In genomic region chr3:79227356-79228088, GRCm38 (mm10) we compare ENCODE assay signal across 21 mouse cellular contexts. TPM values are rescaled to one million over a fixed set of nuclear protein-coding genes. Genes with fewer than 3 reads are reported as not detected.
DNase-seq lines count a peak whose midpoint lies in the region; ATAC-seq and TF ChIP-seq lines count a peak whose summit lies in the region.
"Had no signal": no experiment of that assay in that cellular context is flagged by ENCODE, and none has a peak within 500 bp of the region (broad histone marks: within the 10 kb centered on the region; RNA-seq: fewer than 3 reads in every experiment).

No protein-coding gene starts in this region.

- no peak for TF ChIP-seq CTCF in liver, postnatal 0 days (IDR thresholded peaks at IDR 0.05; ENCODE audit: low read depth)
- no peak for TF ChIP-seq CTCF in MEL (IDR thresholded peaks at IDR 0.05 in 2 of 3, conservative IDR thresholded peaks at IDR 0.05 in 1 of 3; ENCODE audit: control insufficient read depth in 1 of 3, insufficient read depth in 1 of 3, low read depth in 2 of 3, low read length in 3 of 3, poor library complexity in 1 of 3, severe bottlenecking in 1 of 3)
- no peak for TF ChIP-seq CTCF in heart, adult 2 months (IDR thresholded peaks at IDR 0.05)

- no peak overlapping the region for H3K4me3 ChIP-seq in liver, postnatal 0 days (ENCODE audit: low read depth, low read length)
- H3K4me3 ChIP-seq in liver, embryonic 12.5 days, result no peak overlapping the region
- H3K4me3 ChIP-seq in MEL (ENCODE audit: control insufficient read depth in 1 of 2, insufficient read depth in 1 of 2, low read depth in 2 of 2, low read length in 2 of 2), result peak overlapping the region; percentile 47 to 62
- no peak overlapping the region for H3K4me3 ChIP-seq in heart, adult 2 months
- H3K4me3 ChIP-seq: embryonic facial prominence, embryonic 13.5 days; heart, embryonic 13.5 days; hindbrain, embryonic 10.5 days; left cerebral cortex, adult 2 months; limb, embryonic 12.5 days; midbrain, embryonic 12.5 days had no signal

- no peak for TF ChIP-seq RAD21 in MEL (IDR thresholded peaks at IDR 0.05; ENCODE audit: low read depth, low read length)

- H3K27me3 ChIP-seq in liver, postnatal 0 days (ENCODE audit: insufficient read depth, low read length), result no peaks in the 10 kb centered on the region
- no peaks in the 10 kb centered on the region; the same call in 1 of the 2 replicates for H3K27me3 ChIP-seq in liver, embryonic 12.5 days (replicated peaks)
- H3K27me3 ChIP-seq in MEL (ENCODE audit: control insufficient read depth in 1 of 2, insufficient read depth in 2 of 2, low read length in 2 of 2), result no peaks in the 10 kb centered on the region
- no peaks in the 10 kb centered on the region for H3K27me3 ChIP-seq in heart, adult 2 months (ENCODE audit: control insufficient read depth, insufficient read depth, low read length)
- H3K27me3 ChIP-seq: CH12.LX; embryonic facial prominence, embryonic 13.5 days; heart, embryonic 13.5 days; limb, embryonic 12.5 days; midbrain, embryonic 12.5 days had no signal

- no peak for ATAC-seq in liver, postnatal 0 days
- ATAC-seq in liver, embryonic 12.5 days, result no peak
- peak; percentile 85 for ATAC-seq in megakaryocyte, adult 5-6 weeks (ENCODE audit: poor library complexity, severe bottlenecking)
- ATAC-seq: lung, postnatal 0 days had no signal

- peak in 1 of 2 experiments; percentile 36; a peak in 2 of 4 replicates for TF ChIP-seq POLR2A in MEL (IDR thresholded peaks at IDR 0.05; ENCODE audit: control insufficient read depth in 1 of 2, insufficient read depth in 1 of 2, low read depth in 1 of 2, low read length in 2 of 2, poor library complexity in 1 of 2)
- TF ChIP-seq POLR2A in heart, adult 2 months (IDR thresholded peaks at IDR 0.05; ENCODE audit: insufficient read depth, low read depth, low read length), result no peak

- H3K36me3 ChIP-seq in liver, postnatal 0 days (replicated peaks; ENCODE audit: insufficient read depth, low read length), result no peaks in the 10 kb centered on the region
- H3K36me3 ChIP-seq in liver, embryonic 12.5 days, result no peaks in the 10 kb centered on the region
- peaks cover 0 to 34% of the 10 kb centered on the region in 2 experiments; a peak in 2 of 4 replicates for H3K36me3 ChIP-seq in MEL (ENCODE audit: control insufficient read depth in 1 of 2, insufficient read depth in 2 of 2, low read length in 2 of 2)
- H3K36me3 ChIP-seq in heart, adult 2 months (ENCODE audit: control insufficient read depth, insufficient read depth, low read length), result peaks cover 12% of the 10 kb centered on the region
- H3K36me3 ChIP-seq: embryonic facial prominence, embryonic 13.5 days; heart, embryonic 13.5 days; hindbrain, embryonic 10.5 days; limb, embryonic 12.5 days; midbrain, embryonic 12.5 days had no signal

- DNase-seq in liver, postnatal 0 days, result no peak
- DNase-seq in MEL (ENCODE audit: low read depth, low spot score), result peak; percentile 73
- DNase-seq in thymus, postnatal 14 days, result peak; percentile 43
- no peak for DNase-seq in frontal cortex, postnatal 25 days (ENCODE audit: low spot score in 2 of 2)
- no peak for DNase-seq in heart, adult 2 months
- no peak for DNase-seq in retina, postnatal 1 day
- DNase-seq: adrenal gland, postnatal 10 days; cerebellum, adult 18-20 months; gastrocnemius, postnatal 25 days; kidney, postnatal 10 days had no signal

- peak overlapping the region; percentile 48; the same call in 1 of the 2 replicates for H3K27ac ChIP-seq in liver, postnatal 0 days (ENCODE audit: low read depth)
- H3K27ac ChIP-seq in liver, embryonic 12.5 days, result no peak overlapping the region
- H3K27ac ChIP-seq in MEL (ENCODE audit: control insufficient read depth, low read depth, low read length), result peak overlapping the region; percentile 88
- H3K27ac ChIP-seq in heart, adult 2 months, result no peak overlapping the region
- H3K27ac ChIP-seq: embryonic facial prominence, embryonic 13.5 days; heart, embryonic 13.5 days; hindbrain, embryonic 10.5 days; left cerebral cortex, adult 2 months; limb, embryonic 12.5 days; liver, embryonic 14.5 days; midbrain, embryonic 12.5 days had no signal

- H3K9me3 ChIP-seq in liver, postnatal 0 days (ENCODE audit: low read length), result no peaks in the 10 kb centered on the region
- H3K9me3 ChIP-seq in liver, embryonic 12.5 days (replicated peaks), result no peaks in the 10 kb centered on the region
- H3K9me3 ChIP-seq in MEL (replicated peaks; ENCODE audit: insufficient read depth, low read length), result no peaks in the 10 kb centered on the region
- H3K9me3 ChIP-seq: embryonic facial prominence, embryonic 13.5 days; heart, embryonic 13.5 days; hindbrain, embryonic 10.5 days; limb, embryonic 12.5 days; midbrain, embryonic 12.5 days had no signal

- H3K79me2 ChIP-seq in MEL (ENCODE audit: control insufficient read depth, insufficient read depth, low read length, poor library complexity), result peaks cover 8% of the 10 kb centered on the region; the same call in 1 of the 2 replicates
- H3K79me2 ChIP-seq in heart, adult 2 months (replicated peaks; ENCODE audit: control insufficient read depth, insufficient read depth, low read length), result peaks cover 9% of the 10 kb centered on the region

- intact Hi-C loops in heart, adult 2 months (cut with DNase I), result loop anchor here (10.0 kb wide), 1 partner anchor 247 kb away; no protein-coding TSS in a partner anchor

- 67% methylated on average over 17 of the region's 17 CpGs for WGBS in liver, postnatal 0 days (ENCODE audit: insufficient replicate concordance)
- WGBS in liver, embryonic 12.5 days (ENCODE audit: insufficient replicate concordance), result 68% methylated on average over 17 of the region's 17 CpGs
- whole genome bisulfite sequencing in heart, adult 2 months, result 74% methylated on average over 17 of the region's 17 CpGs

- no peak for TF ChIP-seq EP300 in liver, postnatal 0 days (IDR thresholded peaks at IDR 0.05; ENCODE audit: low read depth)
- peak in 1 of 2 experiments; percentile 48; a peak in 2 of 4 replicates for TF ChIP-seq EP300 in MEL (IDR thresholded peaks at IDR 0.05; ENCODE audit: low read depth in 1 of 2, low read length in 2 of 2)
- TF ChIP-seq EP300 in heart, adult 2 months (IDR thresholded peaks at IDR 0.05; ENCODE audit: insufficient read depth, low read depth, low read length), result no peak

- peak overlapping the region; percentile 26; the same call in 1 of the 2 replicates for H3K4me2 ChIP-seq in liver, postnatal 0 days (ENCODE audit: low read depth, low read length)
- H3K4me2 ChIP-seq in liver, embryonic 12.5 days, result no peak overlapping the region
- H3K4me2 ChIP-seq: embryonic facial prominence, embryonic 13.5 days; heart, embryonic 13.5 days; limb, embryonic 12.5 days; midbrain, embryonic 12.5 days had no signal

- peaks cover 27% of the 10 kb centered on the region for H3K4me1 ChIP-seq in liver, postnatal 0 days (ENCODE audit: insufficient read depth)
- H3K4me1 ChIP-seq in liver, embryonic 12.5 days, result peaks cover 14% of the 10 kb centered on the region
- H3K4me1 ChIP-seq in MEL (ENCODE audit: control insufficient read depth in 1 of 2, insufficient read depth in 2 of 2, low read length in 2 of 2), result peaks cover 16 to 23% of the 10 kb centered on the region in 2 experiments
- peaks cover 27% of the 10 kb centered on the region for H3K4me1 ChIP-seq in heart, adult 2 months (ENCODE audit: control insufficient read depth, insufficient read depth, low read length)

- no peak overlapping the region for H3K9ac ChIP-seq in liver, postnatal 0 days (replicated peaks)
- H3K9ac ChIP-seq in liver, embryonic 12.5 days, result no peak overlapping the region
- peak overlapping the region; percentile 53 for H3K9ac ChIP-seq in MEL (ENCODE audit: control insufficient read depth, low read depth, low read length, poor library complexity, severe bottlenecking)
- H3K9ac ChIP-seq in heart, adult 2 months (ENCODE audit: low read depth, low read length), result no peak overlapping the region
- H3K9ac ChIP-seq: embryonic facial prominence, embryonic 13.5 days; heart, embryonic 13.5 days; limb, embryonic 12.5 days; liver, embryonic 14.5 days; midbrain, embryonic 12.5 days had no signal

TF ChIP-seq in MEL, 35 proteins besides CTCF, POLR2A, EP300 and RAD21 (continues in another document):
- TF ChIP-seq JUND (IDR thresholded peaks at IDR 0.05; ENCODE audit: low read depth, low read length) (no peak), HCFC1 (IDR thresholded peaks at IDR 0.05; ENCODE audit: low read depth, low read length) (no peak), E2F4 (IDR thresholded peaks at IDR 0.05; ENCODE audit: borderline replicate concordance, low read depth, low read length) (no peak), RCOR1 (IDR thresholded peaks at IDR 0.05; ENCODE audit: low read depth, low read length) (no peak), ZMIZ1 (IDR thresholded peaks at IDR 0.05; ENCODE audit: low read depth, low read length) (no peak), MEF2A (IDR thresholded peaks at IDR 0.05; ENCODE audit: extremely low read depth, insufficient replicate concordance, low read depth, low read length, poor library complexity, severe bottlenecking) (no peak), MAZ (IDR thresholded peaks at IDR 0.05; ENCODE audit: low read depth, low read length) (no peak), TBP (IDR thresholded peaks at IDR 0.05; ENCODE audit: low read depth, low read length) (no peak), GABPA (IDR thresholded peaks at IDR 0.05; ENCODE audit: low read depth, low read length) (no peak), POLR2AphosphoS5 (IDR thresholded peaks at IDR 0.05; ENCODE audit: borderline replicate concordance, low read depth, low read length) (no peak), UBTF (IDR thresholded peaks at IDR 0.05; ENCODE audit: borderline replicate concordance, insufficient read depth, low read depth, low read length) (no peak), NELFE (IDR thresholded peaks at IDR 0.05; ENCODE audit: low read depth, low read length) (no peak; the same call in 1 of the 2 replicates), ETS1 (IDR thresholded peaks at IDR 0.05; ENCODE audit: low read depth, low read length) (0 out of 2 replicates have a peak, but pooled peaks have one; percentile 17), ZC3H11A (IDR thresholded peaks at IDR 0.05; ENCODE audit: low read depth, low read length) (no peak), MAFK (IDR thresholded peaks at IDR 0.05; ENCODE audit: borderline replicate concordance, low read depth, low read length) (no peak), NRF1 (IDR thresholded peaks at IDR 0.05; ENCODE audit: insufficient read depth, low read depth, low read length, poor library complexity, severe bottlenecking) (peak; percentile 74)

RNA-seq across cellular contexts. Expression of gene Rapgef2, which starts 58.8 kb away (rescaled TPM):
- polyA plus RNA-seq in liver, postnatal 0 days (2015; fragmentation: Nextera tagmentation; extraction: Ambion mirVana), result 1.8 TPM in 2 replicates
- polyA plus RNA-seq in liver, embryonic 12.5 days (2016; fragmentation: Nextera tagmentation; extraction: Ambion mirVana), result 2.1 and 2.2 TPM in 2 replicates
- total RNA-seq in MEL (2012; rRNA removed), result 4.2 and 4.3 TPM in 2 replicates
- 1 to 10 TPM in 1 of 2 experiments, not detected in 1; 4.6 TPM for polyA plus RNA-seq in MEL (2012; ENCODE audit: insufficient read depth in 1 of 2, insufficient read length in 2 of 2, low read depth in 1 of 2, low replicate concordance in 2 of 2, missing spikeins in 1 of 2)
- total RNA-seq in megakaryocyte, adult 5-6 weeks (2015), result 17.0 and 17.1 TPM in 2 replicates
- total RNA-seq in megakaryocyte, adult 5-6 weeks (2017), result 16.4 and 20.5 TPM in 2 replicates
- 10 to 100 TPM; 31.7 to 36.2 TPM for total RNA-seq in heart, adult 2 months (2021)
- polyA plus RNA-seq in heart, adult 2 months (2012; rRNA removed), result 10.6 and 15.4 TPM in 2 replicates

Comparison
In these comparisons a context has a peak if more than half of its experiments do, and no peak if none do; other contexts are left out.
1. H3K27ac ChIP-seq: peak in liver, postnatal 0 days (single experiment) and MEL (single experiment); none in liver, embryonic 12.5 days (single experiment) and heart, adult 2 months (single experiment).
2. DNase-seq: peak in MEL (single experiment) and thymus, postnatal 14 days (single experiment); none in liver, postnatal 0 days (single experiment), frontal cortex, postnatal 25 days (0 of 2), heart, adult 2 months (0 of 2) and retina, postnatal 1 day (single experiment).
3. H3K4me3 ChIP-seq: peak in MEL (2 of 2); none in liver, postnatal 0 days (single experiment), liver, embryonic 12.5 days (single experiment) and heart, adult 2 months (single experiment).